Mouse (Mus musculus) liver, embryonic 15.5 days (tissue): Measurements from ENCODE around the gene Cyp4a31. TPM values are rescaled to one million over a fixed set of nuclear protein-coding genes. Genes with fewer than 3 reads are reported as not detected.
"Not testable (repeated sequence)": the region's sequence is repeated elsewhere in the genome, so short reads cannot be mapped to it uniquely, and the experiment has no call there.

Source experiments
- ATAC-seq: fragments of 200-750 bp; cut with Nextera tagmentation; 2 replicates; pipeline ENCODE4 v1.8.0; 2017; ENCODE audit warnings: moderate number of reproducible peaks, mild to moderate bottlenecking, moderate library complexity; ENCODE audit not compliant: insufficient read depth
- H3K27ac ChIP-seq: fragments of 300-500 bp; sonication (generic); replicated peaks from 2 replicates; pipeline ENCODE4 v1.5.1; 2015; ENCODE audit warnings: mild to moderate bottlenecking, inconsistent platforms
- H3K27me3 ChIP-seq: fragments of 300-500 bp; sonication (generic); 2 replicates; pipeline ENCODE4 v1.6.1; 2015; ENCODE audit warnings: mild to moderate bottlenecking, inconsistent platforms
- H3K36me3 ChIP-seq: fragments of 300-500 bp; sonication (generic); replicated peaks from 2 replicates; pipeline ENCODE4 v1.6.1; 2015; ENCODE audit warnings: moderate library complexity, mild to moderate bottlenecking, inconsistent platforms
- H3K4me1 ChIP-seq: fragments of 300-500 bp; sonication (generic); replicated peaks from 2 replicates; pipeline ENCODE4 v1.6.1; 2015; ENCODE audit warnings: inconsistent platforms
- H3K4me2 ChIP-seq: fragments of 300-500 bp; sonication (generic); 2 replicates; pipeline ENCODE4 v1.6.1; 2015; ENCODE audit warnings: moderate library complexity, mild to moderate bottlenecking, inconsistent platforms
- H3K4me3 ChIP-seq: fragments of 300-500 bp; sonication (generic); replicated peaks from 2 replicates; pipeline ENCODE4 v1.5.1; 2015; ENCODE audit warnings: mild to moderate bottlenecking, inconsistent platforms
- H3K9ac ChIP-seq: fragments of 300-500 bp; sonication (generic); 2 replicates; pipeline ENCODE4 v1.6.1; 2015; ENCODE audit warnings: moderate library complexity, mild to moderate bottlenecking, inconsistent platforms
- H3K9me3 ChIP-seq: fragments of 300-500 bp; sonication (generic); replicated peaks from 2 replicates; pipeline ENCODE4 v1.6.1; 2016; ENCODE audit warnings: inconsistent platforms
- WGBS: fragments of 180-500 bp; shearing (Covaris S2); methylation state at CpG from one replicate; pipeline ENCODE4 v1.1.7; 2015; ENCODE audit warnings: mixed read lengths; ENCODE audit not compliant: insufficient replicate concordance; 5-methylcytosine and 5-hydroxymethylcytosine counted together
- polyA plus RNA-seq: library from polyadenylated mRNA; unstranded; fragments of >200 nt; fragmentation: Nextera tagmentation; extraction: Ambion mirVana; gene quantifications from 2 replicates; pipeline ENCODE4 v1.2.1, GENCODE M21; 2015

Cyp4a31 gene
- polyA plus RNA-seq = 0.32 and 1.1 TPM in 2 replicates

DNA sequence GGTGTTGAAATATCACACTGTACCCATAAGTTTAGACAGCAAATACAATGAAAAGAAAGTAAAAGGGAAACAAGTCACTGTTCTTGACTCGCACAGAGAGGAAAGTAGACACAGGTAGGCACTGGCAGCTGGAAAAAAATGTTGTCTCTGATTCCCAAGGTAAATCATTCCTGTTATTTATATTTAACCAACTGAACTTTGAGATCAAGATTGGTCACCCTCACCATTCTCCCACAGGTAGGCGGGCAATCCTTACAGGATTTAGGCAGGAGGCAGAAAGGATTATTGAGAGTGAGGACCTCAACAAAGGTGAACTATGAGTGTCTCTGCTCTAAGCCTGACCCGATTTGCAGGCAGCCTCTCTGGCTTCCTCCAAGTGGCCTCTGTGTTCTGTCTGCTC, at the start of gene Cyp4a31:
Cyp4a31 (plus strand) TSS at position 249 of the 400 bp plus-strand sequence.
- no peak within 1 kb of the TSS for H3K4me2 ChIP-seq
- no peaks in the 10 kb centered on the region for H3K9me3 ChIP-seq
- no peaks in the 10 kb centered on the region for H3K4me1 ChIP-seq
- no peaks in the 10 kb centered on the region for H3K36me3 ChIP-seq
- no peak within 1 kb of the TSS for H3K27ac ChIP-seq
- no peak within 1 kb of the TSS for H3K4me3 ChIP-seq
- 62% methylated on average over 3 of the region's 3 CpGs for WGBS
- no peaks in the 10 kb centered on the region for H3K27me3 ChIP-seq
- H3K9ac ChIP-seq = no peak within 1 kb of the TSS
- ATAC-seq = no peak

DNA sequence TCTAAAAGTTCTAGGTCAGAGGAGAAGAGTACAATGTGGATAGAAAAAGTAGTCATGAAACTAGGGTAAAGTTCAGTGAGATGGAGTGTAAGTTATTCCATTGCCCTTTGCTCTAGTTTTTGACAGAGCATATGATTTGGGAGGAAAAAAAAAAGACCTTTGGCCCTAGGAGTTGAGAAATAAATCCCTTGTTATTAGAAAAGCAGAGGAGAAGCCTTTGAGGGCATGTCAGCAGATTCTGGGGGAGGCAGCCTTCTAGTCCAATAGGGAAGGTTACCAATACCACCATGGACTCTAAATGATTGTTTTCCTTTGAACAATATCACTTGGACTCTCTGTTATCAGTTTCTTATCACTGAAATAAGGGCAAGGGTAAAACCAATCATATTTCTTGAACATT, 49.5 kb upstream of the Cyp4a31 start:
- not testable (repeated sequence) for ATAC-seq

DNA sequence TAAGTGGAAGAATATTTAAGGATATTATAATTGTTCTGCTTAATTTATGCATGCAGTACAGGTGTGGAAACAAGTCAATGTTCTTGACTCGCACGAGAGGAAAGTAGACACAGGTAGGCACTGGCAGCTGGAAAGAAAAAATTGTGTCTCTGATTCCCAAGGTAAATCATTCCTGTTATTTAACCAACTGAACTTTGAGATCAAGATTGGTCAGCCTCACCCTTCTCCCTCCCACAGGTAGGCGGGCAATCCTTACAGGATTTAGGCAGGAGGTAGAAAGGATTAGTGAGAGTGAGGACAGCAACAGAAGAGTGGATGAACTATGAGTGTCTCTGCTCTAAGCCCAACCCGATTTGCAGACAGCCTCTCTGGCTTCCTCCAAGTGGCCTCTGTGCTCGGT, 45.4 kb upstream of the Cyp4a31 start, which contains the start of gene Cyp4a10:
Cyp4a10 (plus strand) TSS at position 265 of the 400 bp plus-strand sequence.
- not testable (repeated sequence) for H3K4me3 ChIP-seq, H3K27ac ChIP-seq, H3K4me1 ChIP-seq, H3K9ac ChIP-seq, H3K9me3 ChIP-seq, H3K27me3 ChIP-seq, ATAC-seq, H3K4me2 ChIP-seq, H3K36me3 ChIP-seq
- WGBS = 60% methylated on average over 5 of the region's 5 CpGs

More for the DNA sequence above, 49.5 kb upstream of the Cyp4a31 start:
- not testable (repeated sequence) for H3K4me1 ChIP-seq, H3K9ac ChIP-seq, H3K27ac ChIP-seq, H3K4me3 ChIP-seq, H3K27me3 ChIP-seq, H3K9me3 ChIP-seq, H3K4me2 ChIP-seq, H3K36me3 ChIP-seq

DNA sequence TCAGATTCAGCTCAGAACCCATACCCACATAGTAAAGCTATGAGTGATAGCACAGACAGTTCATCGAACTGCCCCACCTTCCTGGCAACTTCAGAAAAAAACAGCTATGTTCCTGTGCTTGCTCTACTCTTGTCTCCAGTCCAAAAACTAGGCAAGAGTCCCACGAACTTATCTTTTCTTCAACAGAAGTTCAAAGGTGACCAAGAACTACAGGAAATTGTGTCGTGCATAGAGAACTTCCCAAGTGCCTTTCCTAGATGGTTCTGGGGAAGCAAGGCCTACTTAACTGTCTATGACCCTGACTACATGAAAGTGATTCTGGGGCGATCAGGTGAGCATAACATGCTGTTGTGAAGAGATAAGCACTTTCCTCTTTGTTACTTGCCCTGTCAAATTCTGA, 44.0 kb upstream of the Cyp4a31 start:
- ATAC-seq = no peak
- Histone ChIP-seq H3K4me1 (no peaks in the 10 kb centered on the region), H3K4me3 (no peak overlapping the region), H3K27me3 (no peaks in the 10 kb centered on the region), H3K9me3 (no peaks in the 10 kb centered on the region), H3K27ac (no peak overlapping the region), H3K4me2 (no peak overlapping the region), H3K9ac (no peak overlapping the region), H3K36me3 (no peaks in the 10 kb centered on the region)
- WGBS = 39% methylated on average over 4 of the region's 4 CpGs

DNA sequence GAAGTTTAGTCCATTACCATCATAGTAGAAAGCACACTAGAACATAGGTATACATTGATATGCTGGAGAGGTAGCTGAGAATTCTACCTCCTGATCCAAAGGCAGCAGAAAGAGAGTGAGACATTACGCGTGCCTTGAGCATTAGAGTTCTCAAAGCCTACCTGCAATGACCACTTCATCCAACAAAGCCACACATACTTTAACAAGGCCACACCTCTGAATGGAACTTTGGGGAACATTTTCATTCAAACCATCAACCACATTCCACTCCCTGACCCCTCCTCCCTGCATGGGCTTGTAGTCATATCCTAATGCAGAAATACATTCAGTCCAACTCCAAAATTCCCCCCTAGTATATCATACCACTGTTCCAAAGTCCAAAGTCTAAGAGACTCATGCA, 41.7 kb upstream of the Cyp4a31 start:
- no peaks in the 10 kb centered on the region for H3K36me3 ChIP-seq
- no peak overlapping the region for H3K4me2 ChIP-seq
- 74% methylated on average over 2 of the region's 2 CpGs for WGBS
- no peak overlapping the region for H3K4me3 ChIP-seq
- no peak for ATAC-seq
- no peaks in the 10 kb centered on the region for H3K9me3 ChIP-seq
- no peak overlapping the region for H3K9ac ChIP-seq
- no peaks in the 10 kb centered on the region for H3K27me3 ChIP-seq
- H3K4me1 ChIP-seq = no peaks in the 10 kb centered on the region
- no peak overlapping the region for H3K27ac ChIP-seq

DNA sequence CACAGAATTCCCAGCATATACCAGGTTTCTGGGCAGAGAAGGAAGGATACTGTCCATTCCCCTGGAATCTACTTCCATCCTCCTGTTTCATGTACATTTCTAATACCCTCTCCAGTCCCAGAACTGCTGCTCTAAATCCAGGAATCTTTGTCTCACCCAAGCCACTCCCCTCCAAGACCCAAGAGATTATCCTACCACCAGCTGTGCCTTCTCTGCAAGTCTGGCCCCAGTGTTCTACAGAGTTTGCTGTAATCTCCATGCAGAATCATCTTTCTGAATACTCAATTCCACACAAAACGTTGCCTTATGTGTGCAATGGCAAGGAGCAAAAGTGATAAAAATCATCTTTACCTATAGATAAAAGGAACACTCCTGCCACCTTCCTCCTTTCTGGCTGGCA, 18.3 kb upstream of the Cyp4a31 start:
- no peak overlapping the region for H3K4me3 ChIP-seq
- no peak overlapping the region for H3K27ac ChIP-seq
- no peaks in the 10 kb centered on the region for H3K9me3 ChIP-seq
- no peaks in the 10 kb centered on the region for H3K36me3 ChIP-seq
- no peak overlapping the region for H3K4me2 ChIP-seq
- 28% methylated on average over 1 of the region's 1 CpGs for WGBS
- H3K27me3 ChIP-seq = no peaks in the 10 kb centered on the region
- H3K9ac ChIP-seq = no peak overlapping the region
- no peak for ATAC-seq
- no peaks in the 10 kb centered on the region for H3K4me1 ChIP-seq

DNA sequence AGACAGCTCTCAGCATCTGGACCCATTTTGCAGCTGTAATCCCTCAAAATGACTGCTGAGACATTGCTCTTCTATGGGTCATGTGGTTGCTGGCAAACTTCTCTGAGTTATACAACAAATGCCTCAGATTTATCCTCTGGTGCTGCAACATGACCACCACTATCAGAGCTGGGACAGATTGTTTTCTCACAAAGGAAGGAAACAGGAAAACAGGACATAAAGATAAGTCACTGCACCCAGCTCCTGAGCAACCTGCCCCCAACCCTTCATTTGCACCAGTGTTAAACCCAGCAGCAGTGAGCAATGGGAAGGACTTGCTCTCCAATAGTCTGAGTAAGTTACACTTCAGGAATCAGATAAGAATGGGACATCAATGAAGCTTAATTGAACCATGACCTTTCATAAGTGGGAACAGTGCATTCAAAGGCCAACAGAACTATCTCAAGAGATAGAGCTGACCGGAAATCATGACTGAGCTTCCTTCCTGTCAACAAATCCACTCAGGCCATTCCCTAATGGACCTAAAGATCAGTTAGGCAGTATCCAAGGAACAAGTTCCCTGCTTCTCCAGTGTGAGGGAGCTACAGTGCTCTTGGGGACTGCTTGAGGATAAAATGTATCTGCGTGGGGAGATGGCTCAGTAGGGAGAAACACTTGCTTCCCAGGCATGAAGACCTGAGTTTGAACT, 17.2 kb upstream of the Cyp4a31 start:
- Histone ChIP-seq H3K9me3 (no peaks in the 10 kb centered on the region), H3K27ac (no peak overlapping the region), H3K9ac (no peak overlapping the region), H3K4me2 (no peak overlapping the region), H3K36me3 (no peaks in the 10 kb centered on the region), H3K27me3 (no peaks in the 10 kb centered on the region), H3K4me3 (no peak overlapping the region), H3K4me1 (no peaks in the 10 kb centered on the region)
- ATAC-seq = peak; percentile 34; the same call in 1 of the 2 replicates
- WGBS = 27% methylated on average over 2 of the region's 2 CpGs

DNA sequence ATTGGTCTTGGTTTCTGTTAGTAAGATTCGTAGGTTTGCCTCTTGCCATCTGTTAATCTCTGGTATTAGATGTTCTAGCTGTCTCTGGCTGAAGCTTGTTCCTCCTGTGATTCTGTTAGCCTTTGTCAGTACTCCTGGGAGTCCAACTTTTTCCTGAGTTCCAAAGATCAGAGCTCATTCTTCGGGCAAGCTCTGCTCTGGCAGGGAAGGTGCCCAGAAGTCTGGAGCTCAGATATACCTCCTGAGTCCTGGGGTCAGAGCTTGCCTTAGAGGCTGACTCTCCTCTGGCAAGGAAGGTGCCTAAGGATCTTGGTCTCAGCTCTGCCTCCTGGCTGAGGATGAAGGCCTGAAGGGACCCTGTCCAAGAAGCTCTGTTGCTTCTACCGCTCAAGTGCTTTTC, 10.7 kb upstream of the Cyp4a31 start:
- 53% methylated on average over 3 of the region's 3 CpGs for WGBS
- ATAC-seq = no peak

DNA sequence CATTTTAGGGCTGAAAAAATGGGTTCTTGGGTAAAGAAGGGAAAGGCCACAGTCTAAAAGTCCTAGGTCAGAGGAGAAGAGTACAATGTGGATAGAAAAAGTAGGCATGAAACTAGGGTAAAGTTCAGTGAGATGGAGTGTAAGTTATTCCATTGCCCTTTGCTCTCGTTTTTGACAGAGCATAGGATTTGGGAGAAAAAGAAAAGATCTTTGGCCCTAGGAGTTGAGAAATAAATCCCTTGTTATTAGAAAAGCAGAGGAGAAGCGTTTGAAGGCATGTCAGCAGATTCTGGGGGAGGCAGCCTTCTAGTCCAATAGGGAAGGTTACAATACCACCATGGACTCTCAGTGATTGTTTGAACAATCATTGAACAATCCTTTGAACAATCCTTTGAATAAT, 7.9 kb upstream of the Cyp4a31 start:
- no peaks in the 10 kb centered on the region for H3K36me3 ChIP-seq
- H3K4me1 ChIP-seq = no peaks in the 10 kb centered on the region
- no peak overlapping the region for H3K4me2 ChIP-seq
- H3K4me3 ChIP-seq = no peak overlapping the region
- no peak overlapping the region for H3K9ac ChIP-seq
- WGBS = 45% methylated on average over 2 of the region's 2 CpGs
- no peaks in the 10 kb centered on the region for H3K9me3 ChIP-seq
- no peak overlapping the region for H3K27ac ChIP-seq
- no peaks in the 10 kb centered on the region for H3K27me3 ChIP-seq
- ATAC-seq = no peak; the same call in 1 of the 2 replicates

More for the DNA sequence above, 10.7 kb upstream of the Cyp4a31 start:
- Histone ChIP-seq H3K27me3 (no peaks in the 10 kb centered on the region), H3K36me3 (no peaks in the 10 kb centered on the region), H3K27ac (no peak overlapping the region), H3K9ac (no peak overlapping the region), H3K4me1 (no peaks in the 10 kb centered on the region), H3K9me3 (no peaks in the 10 kb centered on the region), H3K4me2 (no peak overlapping the region), H3K4me3 (no peak overlapping the region)

DNA sequence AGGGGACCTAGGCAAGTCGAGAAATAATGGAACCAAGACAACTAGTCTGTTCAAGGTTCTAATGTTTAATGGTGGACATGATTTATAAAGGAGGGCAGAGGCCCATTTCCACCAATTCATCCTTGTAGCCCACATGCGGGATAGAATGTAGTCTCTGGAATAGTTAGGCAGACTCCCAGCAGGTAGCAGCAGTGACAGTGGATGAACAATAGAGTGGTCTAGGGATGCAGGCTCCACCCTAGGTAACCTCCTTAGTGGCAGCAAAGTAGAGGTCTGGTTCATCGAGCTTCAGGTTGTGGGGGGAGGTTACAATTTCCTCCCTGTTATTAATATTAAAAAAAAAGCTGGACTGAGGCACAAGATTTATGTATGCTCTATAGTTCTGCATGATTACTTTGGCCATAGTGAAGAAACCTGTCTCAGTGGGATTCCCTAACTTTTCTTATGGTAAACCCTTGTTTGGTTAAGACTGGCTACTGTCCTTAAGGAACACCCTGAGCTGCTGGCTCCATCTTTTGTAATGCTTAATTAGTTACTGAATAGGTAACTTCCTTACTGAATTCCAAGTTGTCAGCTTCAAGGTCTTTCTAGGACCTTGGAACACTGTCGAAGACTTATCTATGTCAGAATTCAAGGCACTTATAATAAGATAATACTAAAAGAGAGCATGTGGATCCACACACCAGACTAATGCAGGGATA, 5.4 kb upstream of the Cyp4a31 start:
- Histone ChIP-seq H3K9me3 (no peaks in the 10 kb centered on the region), H3K27ac (no peak overlapping the region), H3K4me1 (no peaks in the 10 kb centered on the region), H3K27me3 (no peaks in the 10 kb centered on the region), H3K4me3 (no peak overlapping the region), H3K36me3 (no peaks in the 10 kb centered on the region), H3K9ac (no peak overlapping the region), H3K4me2 (no peak overlapping the region)
- no peak for ATAC-seq
- 58% methylated on average over 4 of the region's 4 CpGs for WGBS

DNA sequence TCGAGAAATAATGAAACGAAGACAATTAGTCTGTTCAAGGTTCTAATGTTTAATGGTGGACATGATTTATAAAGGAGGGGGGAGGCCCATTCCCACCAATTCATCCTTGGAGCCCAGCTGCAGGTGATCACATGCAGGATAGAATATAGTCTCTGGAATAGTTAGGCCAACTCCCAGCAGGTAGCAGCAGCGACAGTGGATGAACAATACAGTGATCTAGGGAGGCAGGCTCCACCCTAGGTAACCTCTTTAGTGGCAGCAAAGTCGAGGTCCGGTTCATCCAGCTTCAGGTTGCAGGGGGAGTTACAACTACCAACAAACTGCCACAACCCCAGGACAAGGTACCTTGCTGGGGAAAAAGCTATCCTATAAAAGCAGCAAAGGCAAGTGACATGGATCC, 2.2 kb upstream of the Cyp4a31 start:
- H3K27ac ChIP-seq, H3K4me3 ChIP-seq, H3K9ac ChIP-seq, ATAC-seq, H3K9me3 ChIP-seq, H3K4me1 ChIP-seq, H3K27me3 ChIP-seq, H3K36me3 ChIP-seq, H3K4me2 ChIP-seq: not testable (repeated sequence)
- WGBS = 56% methylated on average over 5 of the region's 5 CpGs
